In the genomic region with DNA sequence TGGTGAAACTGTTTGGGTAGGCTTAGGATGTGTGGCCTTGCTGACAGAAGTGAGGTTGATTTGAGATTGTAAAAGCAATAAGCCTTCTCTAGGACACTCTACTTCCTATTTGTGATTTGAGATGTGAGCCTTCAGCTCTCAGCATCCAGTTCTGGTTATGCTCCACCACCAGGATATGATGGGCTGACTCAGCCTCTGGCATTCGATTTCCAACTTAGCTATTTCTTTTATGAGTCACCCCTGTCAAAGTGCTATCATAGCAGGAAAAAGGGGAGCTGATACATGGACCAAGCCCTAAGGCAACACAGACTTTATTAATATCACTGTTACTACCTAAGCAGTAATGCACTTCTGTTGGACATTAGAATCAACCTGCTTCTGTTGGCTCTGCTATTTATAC, we compare ENCODE assay signal across 17 mouse cellular contexts.
"Had no signal": no experiment of that assay in that cellular context is flagged by ENCODE, and none has a peak within 500 bp of the region (broad histone marks: within the 10 kb centered on the region; RNA-seq: fewer than 3 reads in every experiment).

No protein-coding gene starts in this region.

- H3K9me3 ChIP-seq: limb, embryonic 12.5 days; limb, embryonic 15.5 days; megakaryocyte, embryonic 14.5 days; midbrain, embryonic 10.5 days; midbrain, embryonic 13.5 days had no signal

- H3K4me1 ChIP-seq: limb, embryonic 12.5 days; limb, embryonic 15.5 days; megakaryocyte, embryonic 14.5 days; midbrain, embryonic 10.5 days had no signal

- H3K27ac ChIP-seq: limb, embryonic 12.5 days; limb, embryonic 15.5 days; liver, embryonic 14.5 days; midbrain, embryonic 10.5 days; midbrain, embryonic 13.5 days had no signal

- H3K4me3 ChIP-seq: limb, embryonic 12.5 days; limb, embryonic 15.5 days; megakaryocyte, embryonic 14.5 days; midbrain, embryonic 10.5 days; midbrain, embryonic 13.5 days had no signal

- H3K9ac ChIP-seq: limb, embryonic 12.5 days; limb, embryonic 15.5 days; liver, embryonic 14.5 days; liver, postnatal 0 days; lung, embryonic 14.5 days; midbrain, embryonic 13.5 days had no signal

- H3K27me3 ChIP-seq: limb, embryonic 12.5 days; limb, embryonic 15.5 days; megakaryocyte, embryonic 14.5 days; midbrain, embryonic 13.5 days had no signal

- H3K36me3 ChIP-seq: limb, embryonic 12.5 days; limb, embryonic 15.5 days; midbrain, embryonic 10.5 days; midbrain, embryonic 13.5 days had no signal

- H3K4me2 ChIP-seq: limb, embryonic 12.5 days; limb, embryonic 15.5 days; liver, embryonic 11.5 days; lung, embryonic 14.5 days; midbrain, embryonic 13.5 days had no signal

- ATAC-seq: liver, postnatal 0 days; lung, postnatal 0 days; midbrain, embryonic 13.5 days; midbrain, embryonic 16.5 days had no signal

- DNase-seq: kidney, postnatal 10 days; kidney, postnatal 36 days; left cerebral cortex, postnatal 4 days; liver, postnatal 0 days; lung, embryonic 14.5 days; thymus, adult 2 months; thymus, postnatal 14 days; thymus, postnatal 4 days had no signal
